Mouse (Mus musculus): Measurements from ENCODE around the gene Fus.

- no peak for TF ChIP-seq GATA1 (IDR thresholded peaks at IDR 0.05; ENCODE audit: low read length)
- no peak for TF ChIP-seq TAL1 (IDR thresholded peaks at IDR 0.05; ENCODE audit: low read length)
Measured at GRCm38 (mm10) chr7:128009715-128010340, 42.6 kb downstream of the Fus start.
